Mouse (Mus musculus): ENCODE data around the gene Eif2ak4.

DNA sequence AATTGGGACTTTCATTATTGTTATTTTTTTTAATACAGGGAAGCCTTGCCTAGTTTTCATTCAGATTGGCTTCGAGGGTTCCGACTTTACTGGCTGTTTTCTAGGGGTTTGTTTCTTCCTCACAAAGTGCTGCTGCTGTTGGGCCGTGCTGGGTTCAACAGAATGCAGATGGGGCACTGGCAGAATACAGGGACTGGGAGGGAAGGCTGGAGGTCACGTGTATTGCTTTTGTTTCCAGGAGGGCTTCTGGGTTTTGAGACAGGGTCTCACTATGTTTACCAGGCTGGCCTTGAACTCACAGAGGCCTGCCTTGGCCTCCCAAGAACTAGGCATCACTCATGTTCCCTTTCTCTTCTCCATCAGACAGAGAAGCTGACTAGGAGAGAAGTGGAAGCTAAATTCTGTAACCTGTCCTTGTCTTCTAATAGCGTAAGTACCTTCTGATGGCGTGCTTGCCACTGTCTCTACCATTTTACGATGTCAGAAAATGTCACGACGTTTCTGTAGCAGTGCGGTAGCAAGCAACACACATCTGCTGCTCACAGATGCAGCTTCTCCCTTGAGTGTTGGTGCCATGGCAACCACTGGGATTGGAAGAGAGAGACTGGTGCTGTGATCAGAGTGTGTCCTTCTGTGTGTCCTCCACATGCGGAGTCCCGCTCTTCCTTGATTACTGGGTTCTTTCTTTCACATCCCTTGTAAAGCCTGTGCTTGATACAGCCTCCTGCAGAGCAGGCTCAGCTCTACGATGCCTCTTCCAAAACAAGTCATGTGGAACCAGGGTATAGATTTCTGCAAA lies 69.2 kb downstream of the Eif2ak4 start:
- no peak for TF ChIP-seq CTCF (IDR thresholded peaks at IDR 0.05)
- no peak for TF ChIP-seq POLR2A (IDR thresholded peaks at IDR 0.05; ENCODE audit: insufficient read depth, low read depth, low read length)

Measured in heart, adult 2 months (tissue).